Mouse (Mus musculus) liver, embryonic 15.5 days (tissue): ENCODE results near the gene Ghrl. TPM values are rescaled to one million over a fixed set of nuclear protein-coding genes. Genes with fewer than 3 reads are reported as not detected.

ENCODE experiments used
- ATAC-seq: fragments of 200-750 bp; cut with Nextera tagmentation; 2 replicates; pipeline ENCODE4 v1.8.0; 2017; ENCODE audit warnings: moderate number of reproducible peaks, mild to moderate bottlenecking, moderate library complexity; ENCODE audit not compliant: insufficient read depth
- H3K27ac ChIP-seq: fragments of 300-500 bp; sonication (generic); replicated peaks from 2 replicates; pipeline ENCODE4 v1.5.1; 2015; ENCODE audit warnings: mild to moderate bottlenecking, inconsistent platforms
- H3K27me3 ChIP-seq: fragments of 300-500 bp; sonication (generic); 2 replicates; pipeline ENCODE4 v1.6.1; 2015; ENCODE audit warnings: mild to moderate bottlenecking, inconsistent platforms
- H3K36me3 ChIP-seq: fragments of 300-500 bp; sonication (generic); replicated peaks from 2 replicates; pipeline ENCODE4 v1.6.1; 2015; ENCODE audit warnings: moderate library complexity, mild to moderate bottlenecking, inconsistent platforms
- H3K4me1 ChIP-seq: fragments of 300-500 bp; sonication (generic); replicated peaks from 2 replicates; pipeline ENCODE4 v1.6.1; 2015; ENCODE audit warnings: inconsistent platforms
- H3K4me2 ChIP-seq: fragments of 300-500 bp; sonication (generic); 2 replicates; pipeline ENCODE4 v1.6.1; 2015; ENCODE audit warnings: moderate library complexity, mild to moderate bottlenecking, inconsistent platforms
- H3K4me3 ChIP-seq: fragments of 300-500 bp; sonication (generic); replicated peaks from 2 replicates; pipeline ENCODE4 v1.5.1; 2015; ENCODE audit warnings: mild to moderate bottlenecking, inconsistent platforms
- H3K9ac ChIP-seq: fragments of 300-500 bp; sonication (generic); 2 replicates; pipeline ENCODE4 v1.6.1; 2015; ENCODE audit warnings: moderate library complexity, mild to moderate bottlenecking, inconsistent platforms
- H3K9me3 ChIP-seq: fragments of 300-500 bp; sonication (generic); replicated peaks from 2 replicates; pipeline ENCODE4 v1.6.1; 2016; ENCODE audit warnings: inconsistent platforms
- WGBS: fragments of 180-500 bp; shearing (Covaris S2); methylation state at CpG from one replicate; pipeline ENCODE4 v1.1.7; 2015; ENCODE audit warnings: mixed read lengths; ENCODE audit not compliant: insufficient replicate concordance; 5-methylcytosine and 5-hydroxymethylcytosine counted together
- polyA plus RNA-seq: library from polyadenylated mRNA; unstranded; fragments of >200 nt; fragmentation: Nextera tagmentation; extraction: Ambion mirVana; gene quantifications from 2 replicates; pipeline ENCODE4 v1.2.1, GENCODE M21; 2015

The Ghrl gene
- polyA plus RNA-seq = 0.17 TPM in 1 of 2 replicates, not detected in the other

DNA sequence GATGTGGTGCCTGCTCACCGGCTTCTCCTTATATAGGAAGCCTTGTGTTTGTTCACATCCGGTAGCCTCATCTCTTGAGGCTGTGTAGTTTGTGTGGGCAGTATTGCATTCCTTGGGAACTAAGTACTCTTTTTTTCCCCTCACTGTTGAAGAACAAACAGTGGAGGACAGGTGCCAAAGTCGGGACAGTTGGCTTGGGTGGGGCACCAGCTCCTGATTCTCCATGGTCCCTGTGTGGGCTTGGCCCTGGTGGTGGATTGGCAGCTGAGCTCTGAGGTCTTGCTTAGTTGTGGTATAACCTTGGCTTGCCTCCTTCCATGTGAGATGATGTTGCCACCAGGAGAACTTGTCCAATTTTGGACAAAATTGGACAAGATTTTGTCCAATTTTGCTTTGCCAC, at the start of gene Ghrl:
Gene Ghrl (minus strand): TSS at position 3 of the 400 bp plus-strand sequence.
- H3K9ac ChIP-seq = no peak within 1 kb of the TSS
- peaks cover 91% of the 10 kb centered on the region for H3K36me3 ChIP-seq
- H3K4me3 ChIP-seq = no peak within 1 kb of the TSS
- peaks cover 28% of the 10 kb centered on the region for H3K4me1 ChIP-seq
- 79% methylated on average over 3 of the region's 3 CpGs for WGBS
- H3K27me3 ChIP-seq = no peaks in the 10 kb centered on the region
- H3K27ac ChIP-seq = peak within 1 kb of the TSS; percentile 29
- H3K9me3 ChIP-seq = no peaks in the 10 kb centered on the region
- no peak within 1 kb of the TSS for H3K4me2 ChIP-seq
- no peak for ATAC-seq

- Histone ChIP-seq H3K4me1 (no peaks in the 10 kb centered on the region), H3K9me3 (no peaks in the 10 kb centered on the region), H3K27me3 (no peaks in the 10 kb centered on the region), H3K4me2 (no peak overlapping the region), H3K27ac (no peak overlapping the region), H3K9ac (no peak overlapping the region), H3K36me3 (no peaks in the 10 kb centered on the region), H3K4me3 (no peak overlapping the region)
- 40% methylated on average over 11 of the region's 11 CpGs for WGBS
- no peak for ATAC-seq
Measured at GRCm38 (mm10) chr6:113768804-113769203, 49.1 kb upstream of the Ghrl start.

DNA sequence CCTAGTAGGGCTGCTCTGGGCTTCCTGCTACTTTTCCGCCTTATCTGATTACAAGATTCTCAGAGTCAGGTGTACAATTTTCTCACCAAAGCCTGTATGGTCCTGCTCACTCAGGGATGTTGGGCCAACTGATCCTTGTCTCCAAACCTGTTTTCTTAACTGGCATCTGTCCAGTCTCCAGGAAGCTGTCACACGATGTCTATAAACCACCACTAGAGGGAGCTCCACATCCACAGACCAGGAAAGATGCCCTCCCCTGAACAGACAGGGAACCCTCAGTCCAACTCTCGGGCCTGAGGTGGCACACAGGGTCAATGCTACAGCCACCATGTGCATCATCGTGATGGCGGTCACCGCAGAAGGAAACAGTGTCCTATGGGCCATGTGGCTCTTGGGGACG, 42.0 kb upstream of the Ghrl start:
- no peak overlapping the region for H3K4me3 ChIP-seq
- no peaks in the 10 kb centered on the region for H3K27me3 ChIP-seq
- H3K4me2 ChIP-seq = no peak overlapping the region
- ATAC-seq = no peak
- H3K27ac ChIP-seq = no peak overlapping the region
- no peak overlapping the region for H3K9ac ChIP-seq
- WGBS = 24% methylated on average over 7 of the region's 7 CpGs
- H3K36me3 ChIP-seq = no peaks in the 10 kb centered on the region
- no peaks in the 10 kb centered on the region for H3K4me1 ChIP-seq
- no peaks in the 10 kb centered on the region for H3K9me3 ChIP-seq

GRCm38 (mm10) chr6:113749119-113749685, 29.5 kb upstream of the Ghrl start:
- 44% methylated on average over 17 of the region's 17 CpGs for WGBS
- H3K9ac ChIP-seq = no peak overlapping the region
- H3K27me3 ChIP-seq = peaks cover 32% of the 10 kb centered on the region
- no peak for ATAC-seq
- H3K27ac ChIP-seq = no peak overlapping the region
- H3K9me3 ChIP-seq = no peaks in the 10 kb centered on the region
- no peak overlapping the region for H3K4me2 ChIP-seq
- H3K4me1 ChIP-seq = no peaks in the 10 kb centered on the region
- H3K4me3 ChIP-seq = no peak overlapping the region
- H3K36me3 ChIP-seq = no peaks in the 10 kb centered on the region

- Histone ChIP-seq H3K36me3 (no peaks in the 10 kb centered on the region), H3K27ac (no peak overlapping the region), H3K4me1 (no peaks in the 10 kb centered on the region), H3K27me3 (peaks cover 32% of the 10 kb centered on the region), H3K9ac (no peak overlapping the region), H3K9me3 (no peaks in the 10 kb centered on the region), H3K4me3 (0 out of 2 replicates have a peak overlapping the region, but pooled peaks have one; percentile 4), H3K4me2 (no peak overlapping the region)
- 35% methylated on average over 26 of the region's 26 CpGs for WGBS
- no peak for ATAC-seq
Measured at GRCm38 (mm10) chr6:113748351-113748750, 28.7 kb upstream of the Ghrl start.

DNA sequence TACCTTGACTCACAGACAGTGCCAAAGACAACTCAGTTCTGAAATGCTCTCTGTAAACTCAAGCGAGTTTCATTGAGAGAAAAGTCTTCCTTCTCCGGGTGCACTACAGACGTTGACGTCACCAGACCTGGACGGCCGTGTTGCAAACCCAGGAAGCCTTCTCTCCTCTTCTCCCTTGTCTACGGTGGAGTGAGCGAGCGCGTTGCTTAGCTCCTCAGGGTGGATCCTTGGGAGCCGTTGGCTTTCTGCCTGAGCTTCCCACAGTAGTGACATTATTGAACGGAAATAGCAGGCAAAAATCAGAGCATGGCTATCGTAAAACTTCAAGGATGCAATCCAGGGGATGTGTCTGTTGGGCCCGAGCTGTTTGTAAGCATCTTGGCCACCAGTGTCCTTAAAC, 27.6 kb upstream of the Ghrl start:
- Histone ChIP-seq H3K27me3 (peaks cover 32% of the 10 kb centered on the region), H3K4me3 (no peak overlapping the region), H3K4me1 (no peaks in the 10 kb centered on the region), H3K27ac (no peak overlapping the region), H3K4me2 (no peak overlapping the region), H3K9me3 (no peaks in the 10 kb centered on the region), H3K9ac (no peak overlapping the region), H3K36me3 (no peaks in the 10 kb centered on the region)
- whole genome bisulfite sequencing = 67% methylated on average over 14 of the region's 14 CpGs
- ATAC-seq = no peak

GRCm38 (mm10) chr6:113745117-113745516, 25.4 kb upstream of the Ghrl start:
- Histone ChIP-seq H3K4me2 (no peak overlapping the region), H3K4me1 (peaks cover 4% of the 10 kb centered on the region), H3K27me3 (peaks cover 31% of the 10 kb centered on the region), H3K4me3 (no peak overlapping the region), H3K27ac (no peak overlapping the region), H3K36me3 (no peaks in the 10 kb centered on the region), H3K9ac (no peak overlapping the region), H3K9me3 (no peaks in the 10 kb centered on the region)
- no peak for ATAC-seq

GRCm38 (mm10) chr6:113743111-113743510, 23.4 kb upstream of the Ghrl start:
- Histone ChIP-seq H3K4me3 (no peak overlapping the region), H3K9me3 (no peaks in the 10 kb centered on the region), H3K36me3 (peaks cover 4% of the 10 kb centered on the region; the same call in 1 of the 2 replicates), H3K9ac (no peak overlapping the region), H3K27me3 (peaks cover 11% of the 10 kb centered on the region), H3K4me1 (peaks cover 20% of the 10 kb centered on the region), H3K4me2 (no peak overlapping the region), H3K27ac (no peak overlapping the region)
- WGBS = 26% methylated on average over 1 of the region's 1 CpGs
- ATAC-seq = no peak

- no peak for ATAC-seq
- 53% methylated on average over 1 of the region's 1 CpGs for WGBS
- peaks cover 20% of the 10 kb centered on the region for H3K4me1 ChIP-seq
Measured at GRCm38 (mm10) chr6:113742321-113742720, 22.6 kb upstream of the Ghrl start.

GRCm38 (mm10) chr6:113741425-113741824, 21.7 kb upstream of the Ghrl start:
- Histone ChIP-seq H3K27me3 (peaks cover 4% of the 10 kb centered on the region; the same call in 1 of the 2 replicates), H3K36me3 (peaks cover 19% of the 10 kb centered on the region), H3K27ac (no peak overlapping the region), H3K4me3 (no peak overlapping the region), H3K4me2 (no peak overlapping the region), H3K4me1 (peaks cover 20% of the 10 kb centered on the region), H3K9ac (no peak overlapping the region), H3K9me3 (no peaks in the 10 kb centered on the region)
- ATAC-seq = no peak
- 59% methylated on average over 2 of the region's 2 CpGs for WGBS

More at GRCm38 (mm10) chr6:113742321-113742720, 22.6 kb upstream of the Ghrl start:
- Histone ChIP-seq H3K4me3 (no peak overlapping the region), H3K9ac (no peak overlapping the region), H3K36me3 (peaks cover 12% of the 10 kb centered on the region), H3K9me3 (no peaks in the 10 kb centered on the region), H3K27ac (no peak overlapping the region), H3K4me2 (no peak overlapping the region), H3K27me3 (peaks cover 5% of the 10 kb centered on the region)

DNA sequence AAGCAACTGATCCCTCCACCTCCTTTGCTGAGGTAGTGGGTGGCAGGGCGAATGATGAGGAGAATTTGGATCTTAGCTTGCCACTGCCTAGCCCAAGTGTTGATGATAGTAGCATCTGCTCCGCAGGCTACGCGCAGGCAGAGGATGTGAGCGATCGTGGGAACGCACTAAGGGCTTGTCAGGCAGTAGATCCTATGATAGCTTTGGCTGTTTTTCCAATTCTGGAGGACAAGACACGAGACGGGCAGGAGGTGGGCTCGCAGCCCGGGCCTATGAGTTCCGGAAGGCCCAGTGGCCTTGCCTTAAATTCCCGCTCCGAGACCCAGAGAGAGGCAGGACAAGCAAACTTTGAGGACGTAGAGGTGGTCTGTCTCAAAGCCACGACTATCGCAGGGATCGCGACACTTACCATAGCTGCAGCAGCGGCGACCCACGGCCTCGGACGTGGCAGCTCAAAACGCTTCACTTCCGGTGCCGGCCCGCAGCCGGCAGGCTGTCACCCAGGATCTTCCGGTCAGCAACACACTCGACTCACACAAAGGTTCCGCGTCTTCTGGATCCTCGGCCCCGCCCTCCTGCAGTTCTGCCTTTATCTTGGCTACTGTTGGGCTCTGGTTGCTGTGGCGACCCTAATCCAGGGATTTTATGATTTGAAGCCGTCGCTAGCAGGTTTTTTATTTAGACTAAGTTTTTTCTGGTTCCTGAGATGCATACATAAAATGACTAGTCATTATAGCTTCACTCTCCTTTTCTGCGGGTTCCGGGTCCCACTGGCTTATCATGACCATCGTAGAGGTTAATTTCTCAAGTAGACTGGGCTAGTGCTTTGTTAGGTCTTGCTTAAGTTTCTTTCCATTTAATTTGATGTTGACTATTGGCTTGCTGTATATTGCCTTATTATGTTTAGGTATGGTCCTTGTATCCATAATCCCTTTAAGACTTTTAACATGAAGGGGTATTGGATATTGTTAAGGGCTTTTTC, 20.8 kb upstream of the Ghrl start, which contains the start of gene Sec13:
Gene Sec13 (minus strand): TSS at position 508 of the 982 bp plus-strand sequence.
- Histone ChIP-seq H3K4me3 (peak within 1 kb of the TSS; percentile 78), H3K9ac (peak within 1 kb of the TSS; percentile 82), H3K27me3 (no peaks in the 10 kb centered on the region), H3K4me2 (peak within 1 kb of the TSS; percentile 78), H3K36me3 (peaks cover 28% of the 10 kb centered on the region), H3K9me3 (no peaks in the 10 kb centered on the region), H3K27ac (peak within 1 kb of the TSS; percentile 61), H3K4me1 (peaks cover 20% of the 10 kb centered on the region)
- ATAC-seq = peak; percentile 83
- 6% methylated on average over 41 of the region's 41 CpGs for WGBS
